Mouse (Mus musculus) heart, postnatal 0 days (tissue): ENCODE measurements at regions not wholly inside any gene's neighbourhood (a gene's known extent, or its start where the extent isn't known, plus 50 kb on each side); places are given as distances from the start of the nearest gene placed in this dataset.

Experiments
- ATAC-seq: fragments of 200-750 bp; cut with Nextera tagmentation; 2 replicates; pipeline ENCODE4 v1.8.0; 2017; ENCODE audit warnings: low read depth, moderate number of reproducible peaks, moderate library complexity; ENCODE audit not compliant: insufficient read depth
- DNase-seq: peaks from one replicate; pipeline ENCODE4 v3.0.0-alpha.2; 2016; ENCODE audit warnings: low spot score
- H3K27ac ChIP-seq: fragments of 300-500 bp; sonication (generic); 2 replicates; pipeline ENCODE4 v1.5.1; 2014; ENCODE audit warnings: low read depth, mild to moderate bottlenecking
- H3K27me3 ChIP-seq: fragments of 300-500 bp; sonication (generic); 2 replicates; pipeline ENCODE4 v1.6.1; 2014; ENCODE audit warnings: low read length, mixed read lengths; ENCODE audit not compliant: control insufficient read depth, insufficient read depth
- H3K36me3 ChIP-seq: fragments of 300-500 bp; sonication (generic); replicated peaks from 2 replicates; pipeline ENCODE4 v1.6.1; 2014; ENCODE audit warnings: low read length, mixed read lengths; ENCODE audit not compliant: control insufficient read depth, insufficient read depth
- H3K4me1 ChIP-seq: fragments of 300-500 bp; sonication (generic); 2 replicates; pipeline ENCODE4 v1.6.1; 2014; ENCODE audit warnings: antibody characterized with exemption; ENCODE audit not compliant: control insufficient read depth, insufficient read depth
- H3K4me2 ChIP-seq: fragments of 300-500 bp; sonication (generic); 2 replicates; pipeline ENCODE4 v1.6.1; 2014; ENCODE audit warnings: low read depth, mild to moderate bottlenecking, low read length, moderate library complexity
- H3K4me3 ChIP-seq: fragments of 300-500 bp; sonication (generic); 2 replicates; pipeline ENCODE4 v1.5.1; 2014; ENCODE audit warnings: low read depth, low read length
- H3K9ac ChIP-seq: fragments of 300-500 bp; sonication (generic); replicated peaks from 2 replicates; pipeline ENCODE4 v1.6.1; 2014; ENCODE audit warnings: low read depth, low read length, mixed read lengths
- H3K9me3 ChIP-seq: fragments of 300-500 bp; sonication (generic); replicated peaks from 2 replicates; pipeline ENCODE4 v1.6.1; 2016; ENCODE audit warnings: low read length; ENCODE audit not compliant: control insufficient read depth
- CTCF ChIP-seq: IDR thresholded peaks from 2 replicates; pipeline ENCODE4 v1.5.1; 2016; ENCODE audit warnings: antibody characterized with exemption, control low read depth, low read depth
- EP300 ChIP-seq: IDR thresholded peaks from 2 replicates; pipeline ENCODE4 v1.6.1; 2016; ENCODE audit warnings: antibody characterized with exemption, low read depth
- WGBS: fragments of 180-500 bp; shearing (Covaris S2); extraction: QIAGEN DNeasy Blood & Tissue Kit; methylation state at CpG from one replicate; pipeline ENCODE4 v1.1.7; 2014; 5-methylcytosine and 5-hydroxymethylcytosine counted together

GRCm38 (mm10) chr5:46732025-46732424 is 874.6 kb upstream of the Lcorl start:
- 78% methylated on average over 5 of the region's 5 CpGs for WGBS
- no peak overlapping the region for H3K4me2 ChIP-seq
- H3K9ac ChIP-seq: no peak overlapping the region
- no peaks in the 10 kb centered on the region for H3K4me1 ChIP-seq
- no peaks in the 10 kb centered on the region for H3K27me3 ChIP-seq
- no peaks in the 10 kb centered on the region for H3K9me3 ChIP-seq
- no peak overlapping the region for H3K4me3 ChIP-seq
- no peak overlapping the region for H3K27ac ChIP-seq
- TF ChIP-seq EP300 (no peak), CTCF (no peak)
- H3K36me3 ChIP-seq: no peaks in the 10 kb centered on the region
- no peak for DNase-seq
- ATAC-seq: no peak

GRCm38 (mm10) chr5:46731297-46731696 is 873.9 kb upstream of the Lcorl start:
- ATAC-seq (no peak), DNase-seq (no peak)
- Histone ChIP-seq H3K9me3 (no peaks in the 10 kb centered on the region), H3K27ac (no peak overlapping the region), H3K4me1 (no peaks in the 10 kb centered on the region), H3K4me3 (no peak overlapping the region), H3K27me3 (no peaks in the 10 kb centered on the region), H3K4me2 (no peak overlapping the region), H3K9ac (no peak overlapping the region), H3K36me3 (no peaks in the 10 kb centered on the region)
- WGBS: 73% methylated on average over 3 of the region's 3 CpGs
- no peak for TF ChIP-seq CTCF
- no peak for TF ChIP-seq EP300

GRCm38 (mm10) chr5:46709596-46709995 is 852.2 kb upstream of the Lcorl start:
- no peaks in the 10 kb centered on the region for H3K36me3 ChIP-seq
- no peak overlapping the region for H3K9ac ChIP-seq
- H3K9me3 ChIP-seq: no peaks in the 10 kb centered on the region
- H3K4me2 ChIP-seq: no peak overlapping the region
- H3K4me3 ChIP-seq: no peak overlapping the region
- 74% methylated on average over 3 of the region's 3 CpGs for WGBS
- no peak overlapping the region for H3K27ac ChIP-seq
- ATAC-seq (no peak), DNase-seq (no peak)
- H3K27me3 ChIP-seq: no peaks in the 10 kb centered on the region
- TF ChIP-seq CTCF (no peak), EP300 (no peak)
- no peaks in the 10 kb centered on the region for H3K4me1 ChIP-seq

- Histone ChIP-seq H3K4me3 (no peak overlapping the region), H3K9me3 (no peaks in the 10 kb centered on the region), H3K27ac (no peak overlapping the region), H3K27me3 (no peaks in the 10 kb centered on the region), H3K4me1 (no peaks in the 10 kb centered on the region), H3K4me2 (no peak overlapping the region), H3K9ac (no peak overlapping the region), H3K36me3 (no peaks in the 10 kb centered on the region)
- DNase-seq (no peak), ATAC-seq (no peak)
- WGBS: 59% methylated on average over 1 of the region's 1 CpGs
- TF ChIP-seq EP300 (no peak), CTCF (no peak)
Measured at GRCm38 (mm10) chr5:46707845-46708244, 850.4 kb upstream of the Lcorl start.

GRCm38 (mm10) chr5:46707021-46707420 is 849.6 kb upstream of the Lcorl start:
- DNase-seq (no peak), ATAC-seq (no peak)
- TF ChIP-seq CTCF (no peak), EP300 (no peak)
- H3K4me2 ChIP-seq: no peak overlapping the region
- no peak overlapping the region for H3K9ac ChIP-seq
- no peaks in the 10 kb centered on the region for H3K9me3 ChIP-seq
- H3K4me3 ChIP-seq: no peak overlapping the region
- H3K4me1 ChIP-seq: no peaks in the 10 kb centered on the region
- no peaks in the 10 kb centered on the region for H3K36me3 ChIP-seq
- H3K27me3 ChIP-seq: no peaks in the 10 kb centered on the region
- H3K27ac ChIP-seq: no peak overlapping the region
- WGBS: 83% methylated on average over 5 of the region's 5 CpGs

- no peak overlapping the region for H3K4me2 ChIP-seq
- ATAC-seq (no peak), DNase-seq (no peak)
- H3K4me1 ChIP-seq: no peaks in the 10 kb centered on the region
- no peak overlapping the region for H3K27ac ChIP-seq
- no peaks in the 10 kb centered on the region for H3K36me3 ChIP-seq
- no peak overlapping the region for H3K9ac ChIP-seq
- no peaks in the 10 kb centered on the region for H3K9me3 ChIP-seq
- H3K4me3 ChIP-seq: no peak overlapping the region
- H3K27me3 ChIP-seq: no peaks in the 10 kb centered on the region
- TF ChIP-seq EP300 (no peak), CTCF (no peak)
Measured at GRCm38 (mm10) chr5:46678007-46678406, 820.6 kb upstream of the Lcorl start.
